Mouse (Mus musculus) liver, embryonic 13.5 days (tissue): ENCODE measurements at regions not wholly inside any gene's neighbourhood (a gene's known extent, or its start where the extent isn't known, plus 50 kb on each side); places are given as distances from the start of the nearest gene placed in this dataset.
A peak's percentile ranks its signal among the peaks of the same experiment; 100 is the strongest.

Source experiments
- ATAC-seq: fragments of 200-750 bp; cut with Nextera tagmentation; 2 replicates; pipeline ENCODE4 v1.8.0; 2017; ENCODE audit warnings: low read depth, mild to moderate bottlenecking, moderate number of reproducible peaks, moderate library complexity
- DNase-seq: peaks from one replicate; pipeline ENCODE4 v3.0.0; 2022
- H3K27ac ChIP-seq: fragments of 300-500 bp; sonication (generic); 2 replicates; pipeline ENCODE4 v1.5.1; 2015; ENCODE audit warnings: moderate library complexity, mild to moderate bottlenecking, inconsistent platforms
- H3K27me3 ChIP-seq: fragments of 300-500 bp; sonication (generic); 2 replicates; pipeline ENCODE4 v1.6.1; 2015; ENCODE audit warnings: mild to moderate bottlenecking, inconsistent platforms
- H3K36me3 ChIP-seq: fragments of 300-500 bp; sonication (generic); 2 replicates; pipeline ENCODE4 v1.6.1; 2015; ENCODE audit warnings: mild to moderate bottlenecking, inconsistent platforms
- H3K4me1 ChIP-seq: fragments of 300-500 bp; sonication (generic); replicated peaks from 2 replicates; pipeline ENCODE4 v1.6.1; 2015; ENCODE audit warnings: inconsistent platforms
- H3K4me2 ChIP-seq: fragments of 300-500 bp; sonication (generic); 2 replicates; pipeline ENCODE4 v1.6.1; 2015; ENCODE audit warnings: inconsistent platforms, mild to moderate bottlenecking, moderate library complexity
- H3K4me3 ChIP-seq: fragments of 300-500 bp; sonication (generic); replicated peaks from 2 replicates; pipeline ENCODE4 v1.5.1; 2015; ENCODE audit warnings: mild to moderate bottlenecking, inconsistent platforms
- H3K9ac ChIP-seq: fragments of 300-500 bp; sonication (generic); 2 replicates; pipeline ENCODE4 v1.6.1; 2015; ENCODE audit warnings: mild to moderate bottlenecking, inconsistent platforms
- H3K9me3 ChIP-seq: fragments of 300-500 bp; sonication (generic); replicated peaks from 2 replicates; pipeline ENCODE4 v1.6.1; 2016; ENCODE audit warnings: inconsistent platforms
- WGBS: fragments of 180-500 bp; shearing (Covaris S2); methylation state at CpG from one replicate; pipeline ENCODE4 v1.1.7; 2015; ENCODE audit not compliant: insufficient replicate concordance; 5-methylcytosine and 5-hydroxymethylcytosine counted together

GRCm38 (mm10) chr1:132820136-132820535 is 59.9 kb upstream of the Lrrn2 start:
- no peaks in the 10 kb centered on the region for H3K27me3 ChIP-seq
- H3K9ac ChIP-seq, result no peak overlapping the region
- H3K4me3 ChIP-seq, result no peak overlapping the region
- no peaks in the 10 kb centered on the region for H3K9me3 ChIP-seq
- no peaks in the 10 kb centered on the region for H3K4me1 ChIP-seq
- no peak overlapping the region for H3K4me2 ChIP-seq
- H3K36me3 ChIP-seq, result no peaks in the 10 kb centered on the region
- 35% methylated on average over 8 of the region's 8 CpGs for WGBS
- no peak overlapping the region for H3K27ac ChIP-seq
- DNase-seq (no peak), ATAC-seq (no peak)

GRCm38 (mm10) chr1:132818296-132818695 is 61.8 kb upstream of the Lrrn2 start:
- no peak for ATAC-seq

GRCm38 (mm10) chr1:132817366-132817765 is 62.7 kb upstream of the Lrrn2 start:
- WGBS, result 81% methylated on average over 2 of the region's 2 CpGs
- ATAC-seq (no peak), DNase-seq (no peak)
- Histone ChIP-seq H3K9me3 (no peaks in the 10 kb centered on the region), H3K4me3 (no peak overlapping the region), H3K36me3 (no peaks in the 10 kb centered on the region), H3K9ac (no peak overlapping the region), H3K4me1 (no peaks in the 10 kb centered on the region), H3K4me2 (no peak overlapping the region), H3K27ac (no peak overlapping the region), H3K27me3 (no peaks in the 10 kb centered on the region)

More at GRCm38 (mm10) chr1:132818296-132818695, 61.8 kb upstream of the Lrrn2 start:
- no peak overlapping the region for H3K4me2 ChIP-seq
- H3K27ac ChIP-seq, result no peak overlapping the region
- DNase-seq, result no peak
- no peaks in the 10 kb centered on the region for H3K4me1 ChIP-seq
- H3K4me3 ChIP-seq, result no peak overlapping the region
- H3K9me3 ChIP-seq, result no peaks in the 10 kb centered on the region
- H3K9ac ChIP-seq, result no peak overlapping the region
- H3K27me3 ChIP-seq, result no peaks in the 10 kb centered on the region
- no peaks in the 10 kb centered on the region for H3K36me3 ChIP-seq
- 49% methylated on average over 7 of the region's 7 CpGs for WGBS

GRCm38 (mm10) chr1:132805543-132805942 is 63.9 kb upstream of the Nfasc start:
- H3K4me3 ChIP-seq, result no peak overlapping the region

GRCm38 (mm10) chr1:132803842-132804241 is 62.2 kb upstream of the Nfasc start:
- ATAC-seq (no peak), DNase-seq (no peak)
- Histone ChIP-seq H3K36me3 (no peaks in the 10 kb centered on the region), H3K4me1 (0 out of 2 replicates have a peak, but pooled peaks cover 5% of the 10 kb centered on the region), H3K27ac (no peak overlapping the region), H3K9me3 (no peaks in the 10 kb centered on the region), H3K4me3 (no peak overlapping the region), H3K9ac (no peak overlapping the region), H3K4me2 (no peak overlapping the region), H3K27me3 (peaks cover 21% of the 10 kb centered on the region)
- WGBS, result 54% methylated on average over 9 of the region's 9 CpGs

More at GRCm38 (mm10) chr1:132805543-132805942, 63.9 kb upstream of the Nfasc start:
- Histone ChIP-seq H3K27ac (no peak overlapping the region), H3K4me2 (no peak overlapping the region), H3K9ac (no peak overlapping the region), H3K27me3 (peaks cover 7% of the 10 kb centered on the region; the same call in 1 of the 2 replicates), H3K4me1 (no peaks in the 10 kb centered on the region), H3K36me3 (no peaks in the 10 kb centered on the region), H3K9me3 (no peaks in the 10 kb centered on the region)
- WGBS, result 61% methylated on average over 9 of the region's 9 CpGs
- no peak for ATAC-seq
- no peak for DNase-seq

- ATAC-seq, result no peak
- Histone ChIP-seq H3K9me3 (no peaks in the 10 kb centered on the region), H3K4me2 (no peak overlapping the region), H3K9ac (no peak overlapping the region), H3K36me3 (no peaks in the 10 kb centered on the region), H3K27me3 (peaks cover 21% of the 10 kb centered on the region), H3K4me1 (0 out of 2 replicates have a peak, but pooled peaks cover 5% of the 10 kb centered on the region), H3K4me3 (no peak overlapping the region), H3K27ac (no peak overlapping the region)
- 21% methylated on average over 4 of the region's 4 CpGs for WGBS
- no peak for DNase-seq
Measured at GRCm38 (mm10) chr1:132802380-132802779, 60.8 kb upstream of the Nfasc start.

- Histone ChIP-seq H3K4me2 (0 out of 2 replicates have a peak overlapping the region, but pooled peaks have one; percentile 19), H3K27ac (no peak overlapping the region), H3K4me3 (no peak overlapping the region), H3K27me3 (peaks cover 21% of the 10 kb centered on the region), H3K9me3 (no peaks in the 10 kb centered on the region), H3K36me3 (no peaks in the 10 kb centered on the region), H3K4me1 (0 out of 2 replicates have a peak, but pooled peaks cover 5% of the 10 kb centered on the region), H3K9ac (no peak overlapping the region)
- no peak for DNase-seq
- WGBS, result 2% methylated on average over 9 of the region's 9 CpGs
- ATAC-seq, result no peak
Measured at GRCm38 (mm10) chr1:132800285-132800684, 58.7 kb upstream of the Nfasc start.

- 8% methylated on average over 6 of the region's 6 CpGs for WGBS
- H3K9me3 ChIP-seq, result no peaks in the 10 kb centered on the region
- no peak overlapping the region for H3K27ac ChIP-seq
- H3K4me2 ChIP-seq, result no peak overlapping the region
- ATAC-seq, result no peak
- no peak for DNase-seq
- H3K9ac ChIP-seq, result no peak overlapping the region
- H3K4me3 ChIP-seq, result no peak overlapping the region
- no peaks in the 10 kb centered on the region for H3K36me3 ChIP-seq
- H3K27me3 ChIP-seq, result peaks cover 21% of the 10 kb centered on the region
- 0 out of 2 replicates have a peak, but pooled peaks cover 5% of the 10 kb centered on the region for H3K4me1 ChIP-seq
Measured at GRCm38 (mm10) chr1:132799258-132799657, 57.7 kb upstream of the Nfasc start.

- no peak for ATAC-seq
- Histone ChIP-seq H3K27me3 (peaks cover 5% of the 10 kb centered on the region), H3K4me3 (no peak overlapping the region), H3K9me3 (no peaks in the 10 kb centered on the region), H3K4me1 (no peaks in the 10 kb centered on the region), H3K27ac (no peak overlapping the region), H3K4me2 (no peak overlapping the region), H3K9ac (no peak overlapping the region), H3K36me3 (no peaks in the 10 kb centered on the region)
- 62% methylated on average over 1 of the region's 1 CpGs for WGBS
- no peak for DNase-seq
Measured at GRCm38 (mm10) chr1:132794462-132794861, 52.9 kb upstream of the Nfasc start.
